Mouse (Mus musculus) cerebellum, adult 9-11 months (tissue): ENCODE results near the gene Slc4a3.

Experiments used
- DNase-seq: peaks from one replicate; pipeline ENCODE4 v3.0.0; 2022

Slc4a3 gene

DNA sequence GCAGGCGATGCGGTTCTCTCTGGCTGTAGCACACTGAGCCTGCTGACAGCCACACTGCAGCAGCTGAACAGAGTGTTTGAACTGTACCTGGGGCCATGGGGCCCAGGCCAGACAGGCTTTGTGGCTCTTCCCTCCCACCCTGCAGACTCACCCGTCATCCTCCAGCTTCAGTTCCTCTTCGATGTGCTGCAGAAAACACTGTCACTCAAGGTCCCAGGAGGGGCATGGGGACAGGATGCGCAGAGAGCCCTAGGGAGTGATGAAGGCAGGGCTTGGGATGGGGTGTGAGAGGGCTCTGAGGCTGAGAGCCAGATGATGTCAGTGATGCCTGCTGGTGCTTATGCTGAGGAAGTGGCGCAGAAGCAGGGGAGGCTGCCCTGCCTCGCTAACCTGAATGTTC, 21.4 kb upstream of the Slc4a3 start:
- DNase-seq: no peak

DNA sequence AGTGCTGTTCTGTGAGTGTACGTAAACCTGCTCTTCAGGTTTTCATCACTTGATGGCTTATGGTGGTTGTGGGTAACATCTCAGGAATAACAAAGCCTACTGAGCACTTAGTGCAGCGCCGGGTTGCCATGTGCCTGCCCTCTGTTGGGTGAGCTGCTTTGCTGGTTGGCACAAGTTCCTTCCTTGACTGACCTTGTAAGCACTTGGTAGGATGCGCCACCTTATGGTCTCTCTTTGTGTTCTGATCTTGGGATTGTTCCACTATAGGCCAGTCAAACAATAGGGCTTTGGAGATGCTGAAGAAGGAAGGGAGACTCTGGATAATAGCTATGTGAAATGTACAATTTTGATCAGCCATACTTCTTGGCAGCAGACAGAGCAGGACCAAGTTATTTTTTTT, 15.5 kb upstream of the Slc4a3 start:
- no peak for DNase-seq

DNA sequence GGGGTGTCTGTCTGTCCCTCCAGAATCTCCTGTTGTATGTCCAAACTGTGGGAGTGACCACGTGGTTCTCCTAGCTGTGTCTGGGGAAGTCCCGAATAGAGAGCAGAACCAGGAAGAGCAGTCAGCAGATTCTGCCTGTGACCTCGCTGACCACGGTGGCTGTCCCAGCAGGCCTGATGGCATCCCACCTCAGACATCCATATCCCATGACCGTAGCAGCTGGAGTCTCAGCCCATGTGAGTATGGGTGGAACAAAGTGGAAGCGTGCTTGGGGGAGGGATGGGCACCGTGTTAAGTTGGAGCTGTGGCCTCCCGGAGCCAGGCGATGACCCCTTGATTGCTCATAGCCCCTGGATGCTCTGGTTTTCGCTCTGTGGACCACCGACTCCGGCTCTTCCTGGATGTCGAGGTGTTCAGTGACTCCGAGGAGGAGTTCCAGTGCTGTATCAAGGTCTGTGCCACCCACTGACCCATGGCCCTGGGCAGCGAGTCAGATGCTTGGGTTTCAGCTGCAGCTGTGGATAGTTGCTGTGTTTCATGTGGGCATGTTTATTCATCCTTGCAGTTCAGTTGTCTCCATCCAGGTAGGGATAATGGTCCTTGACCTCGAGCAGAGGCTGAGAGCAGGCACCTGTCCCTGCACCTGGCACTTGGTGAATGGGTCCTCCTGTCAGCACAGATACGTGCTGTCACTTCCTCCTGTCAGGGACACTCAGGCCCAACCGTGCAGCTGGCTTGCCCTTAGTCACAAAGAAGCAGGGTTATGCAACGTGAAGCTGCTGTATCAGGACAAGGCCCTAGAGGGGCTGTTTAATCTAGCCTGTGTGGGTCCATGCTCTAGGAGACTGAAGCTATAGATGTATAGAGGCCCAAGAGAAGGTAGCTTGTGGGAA, 13.5 kb upstream of the Slc4a3 start:
- no peak for DNase-seq

DNA sequence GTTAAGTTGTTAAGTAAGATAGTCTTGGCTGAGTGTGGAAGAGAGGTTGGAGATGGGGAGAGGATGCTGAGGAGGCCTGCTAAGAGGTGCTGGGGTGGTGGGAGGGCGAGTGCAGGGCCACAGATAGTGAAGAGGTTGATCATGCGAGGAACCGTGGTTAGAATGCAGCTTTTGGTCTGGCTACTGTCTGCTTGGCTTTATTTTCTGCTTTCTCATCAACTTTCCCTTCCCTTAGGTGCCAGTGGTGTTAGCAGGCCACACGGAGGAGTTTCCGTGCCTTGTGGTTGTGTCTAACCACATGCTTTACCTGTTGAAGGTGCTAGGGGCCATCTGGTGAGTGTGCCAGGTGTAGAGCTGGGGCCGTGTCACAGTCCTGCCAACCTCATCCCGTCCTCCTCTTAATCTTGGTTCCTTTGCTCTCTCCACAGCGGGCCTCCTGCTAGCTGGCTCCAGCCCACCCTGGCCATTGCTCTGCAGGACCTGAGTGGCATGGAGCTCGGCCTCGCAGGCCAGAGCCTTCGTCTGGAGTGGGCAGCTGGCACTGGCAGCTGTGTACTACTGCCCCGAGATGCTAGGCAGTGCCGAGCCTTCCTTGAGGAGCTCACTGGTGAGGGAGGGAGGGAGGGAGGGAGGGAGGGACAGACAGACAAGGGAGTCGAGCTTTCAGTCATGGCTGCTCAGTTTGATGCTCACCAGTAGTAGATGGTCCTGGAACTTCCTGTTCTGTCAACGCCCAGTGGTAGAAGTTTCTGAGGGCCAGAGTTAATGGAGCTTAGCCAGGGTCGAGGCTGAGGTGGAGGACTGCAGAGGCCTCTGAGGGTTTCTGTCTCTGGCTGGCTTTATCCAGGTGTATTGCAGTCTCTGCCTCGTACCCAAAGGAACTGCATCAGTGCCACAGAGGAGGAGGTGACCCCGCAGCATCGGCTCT, 12.5 kb upstream of the Slc4a3 start:
- no peak for DNase-seq

DNA sequence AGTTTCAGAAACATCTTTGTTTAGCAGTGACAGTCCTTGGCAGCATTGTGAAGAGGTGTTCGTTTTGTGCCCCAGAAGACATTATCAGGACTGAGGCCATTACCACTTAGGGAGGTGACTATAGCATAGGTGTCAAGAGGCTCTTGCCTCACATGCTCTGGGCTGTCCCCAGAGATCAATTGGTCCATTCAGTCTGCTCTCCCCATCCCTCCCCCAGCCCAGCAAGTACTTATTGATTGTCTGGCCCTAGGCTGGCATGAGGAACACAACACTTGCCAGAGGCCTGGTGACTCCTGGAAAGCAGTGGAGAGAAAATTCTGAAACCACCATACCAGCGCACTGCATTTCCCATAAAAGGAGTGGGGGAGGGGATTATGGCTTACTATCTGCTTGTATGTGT, 8.5 kb upstream of the Slc4a3 start:
- no peak for DNase-seq

DNA sequence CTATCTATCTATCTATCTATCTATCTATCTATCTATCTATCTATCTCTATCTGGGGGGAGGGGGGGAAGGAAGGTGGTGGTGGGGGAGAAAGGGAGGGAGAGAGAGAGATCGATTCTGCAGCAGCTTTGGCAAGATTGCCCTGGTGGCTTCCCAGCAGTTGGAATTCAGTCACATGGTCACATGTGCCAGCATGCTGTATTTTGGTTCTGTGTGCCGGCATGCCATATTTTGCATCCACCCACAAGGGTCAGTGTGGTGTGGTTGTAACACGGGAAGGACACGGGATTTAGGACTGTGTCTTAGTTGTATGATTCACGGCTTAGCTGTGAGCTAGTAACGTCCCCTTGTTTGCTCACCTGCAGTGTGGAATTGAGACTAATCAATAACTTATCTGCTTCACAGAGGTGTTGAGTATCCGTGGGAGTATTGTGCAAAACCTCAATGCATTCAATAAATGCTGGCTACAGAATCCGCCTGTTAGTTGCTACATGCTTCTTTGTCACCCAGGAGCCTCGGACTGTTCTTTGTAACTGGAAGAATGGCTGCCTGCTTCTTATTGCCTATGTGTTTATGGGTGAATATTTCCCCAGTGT, 7.4 kb upstream of the Slc4a3 start:
- DNase-seq: no peak

DNA sequence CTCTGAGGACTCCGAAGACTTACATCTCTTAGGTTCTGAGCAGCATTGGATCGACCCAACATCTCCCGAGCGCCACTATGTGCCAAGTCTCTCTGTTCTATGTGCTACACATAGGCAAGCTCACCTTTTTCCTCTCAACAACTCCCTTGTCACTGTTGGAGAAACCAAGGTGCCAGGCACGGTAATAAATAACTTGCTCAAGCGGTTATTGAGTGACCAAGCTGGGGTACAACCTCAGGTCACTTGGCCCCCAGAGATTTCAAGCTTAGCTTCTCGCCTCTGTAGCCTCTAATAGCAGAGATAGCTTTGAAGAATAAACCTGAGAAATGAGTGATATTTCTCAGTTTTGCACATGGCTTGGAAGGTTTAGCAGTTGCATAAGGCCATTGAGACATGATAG, 4.6 kb upstream of the Slc4a3 start:
- DNase-seq: no peak

DNA sequence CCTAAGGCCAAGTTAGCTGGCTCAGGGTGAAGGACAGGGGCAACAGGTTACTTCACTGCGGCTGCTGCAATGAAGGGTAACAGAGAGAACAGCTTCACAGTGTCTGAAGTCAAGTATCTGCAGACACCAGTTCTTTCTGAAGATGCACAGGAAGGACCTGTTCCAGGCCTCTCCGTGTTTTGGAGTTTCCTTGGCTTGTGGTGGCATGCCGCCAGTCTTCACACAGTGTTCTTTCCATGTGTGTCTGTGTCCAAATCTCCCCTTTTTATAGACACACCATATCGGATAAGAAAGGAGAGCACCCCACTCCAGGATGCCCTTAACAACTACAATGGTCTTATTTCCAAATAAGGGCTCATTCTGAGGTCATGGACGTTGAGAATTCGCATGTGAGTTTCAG, 1.7 kb upstream of the Slc4a3 start:
- DNase-seq: no peak

DNA sequence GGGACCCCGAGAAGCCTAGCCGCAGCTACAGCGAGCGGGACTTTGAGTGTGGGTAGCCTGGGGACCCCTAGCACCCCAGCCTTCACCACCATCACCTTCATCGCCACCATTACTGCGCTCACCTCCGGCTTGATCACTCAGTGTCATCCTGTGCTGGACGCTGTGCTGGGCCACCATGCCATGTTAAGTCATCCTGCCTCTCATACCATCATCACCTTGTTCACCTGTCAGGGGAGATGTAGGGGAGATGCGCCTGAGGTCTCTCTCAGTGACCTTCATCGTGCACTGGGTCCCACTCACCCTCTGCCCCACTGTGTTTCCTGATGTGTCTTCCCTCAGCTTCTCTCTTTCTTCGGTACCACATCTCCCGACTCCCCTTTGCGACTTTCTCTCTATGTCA, 1.3 kb downstream of the Slc4a3 start:
- no peak for DNase-seq

DNA sequence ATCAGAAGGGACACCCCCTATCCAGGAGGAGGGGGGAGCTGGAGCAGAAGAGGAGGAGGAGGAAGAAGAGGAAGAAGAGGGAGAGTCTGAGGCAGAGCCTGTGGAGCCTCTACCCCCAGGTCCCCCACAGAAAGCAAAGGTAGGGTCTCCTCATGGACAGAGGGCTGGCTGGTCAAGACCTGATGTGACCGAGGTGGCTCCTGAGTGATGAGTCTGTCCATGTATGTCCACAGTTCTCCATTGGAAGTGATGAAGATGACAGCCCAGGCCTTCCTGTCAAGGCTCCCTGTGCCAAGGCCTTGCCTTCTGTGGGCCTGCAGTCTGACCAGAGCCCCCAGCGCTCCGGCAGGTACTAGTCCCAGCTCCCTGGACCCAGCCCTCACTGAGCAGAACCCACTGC, 2.0 kb downstream of the Slc4a3 start:
- DNase-seq: no peak

DNA sequence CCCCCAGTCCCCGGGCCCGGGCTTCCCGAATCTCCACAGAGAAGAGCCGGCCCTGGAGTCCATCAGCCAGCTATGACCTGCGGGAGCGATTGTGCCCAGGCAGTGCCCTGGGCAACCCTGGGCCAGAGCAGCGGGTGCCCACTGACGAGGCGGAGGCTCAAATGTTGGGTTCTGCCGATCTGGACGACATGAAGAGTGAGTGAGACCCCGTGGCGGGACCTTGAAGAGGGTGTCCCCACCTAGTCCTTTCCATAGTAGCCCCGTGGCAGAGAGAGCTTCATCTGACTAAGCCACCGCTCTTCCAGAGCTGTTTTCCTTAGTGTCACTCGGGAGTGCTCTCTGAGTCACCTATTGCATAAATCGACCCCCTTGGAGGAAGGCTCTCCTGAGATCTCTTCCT, 2.8 kb downstream of the Slc4a3 start:
- DNase-seq: peak; percentile 26

DNA sequence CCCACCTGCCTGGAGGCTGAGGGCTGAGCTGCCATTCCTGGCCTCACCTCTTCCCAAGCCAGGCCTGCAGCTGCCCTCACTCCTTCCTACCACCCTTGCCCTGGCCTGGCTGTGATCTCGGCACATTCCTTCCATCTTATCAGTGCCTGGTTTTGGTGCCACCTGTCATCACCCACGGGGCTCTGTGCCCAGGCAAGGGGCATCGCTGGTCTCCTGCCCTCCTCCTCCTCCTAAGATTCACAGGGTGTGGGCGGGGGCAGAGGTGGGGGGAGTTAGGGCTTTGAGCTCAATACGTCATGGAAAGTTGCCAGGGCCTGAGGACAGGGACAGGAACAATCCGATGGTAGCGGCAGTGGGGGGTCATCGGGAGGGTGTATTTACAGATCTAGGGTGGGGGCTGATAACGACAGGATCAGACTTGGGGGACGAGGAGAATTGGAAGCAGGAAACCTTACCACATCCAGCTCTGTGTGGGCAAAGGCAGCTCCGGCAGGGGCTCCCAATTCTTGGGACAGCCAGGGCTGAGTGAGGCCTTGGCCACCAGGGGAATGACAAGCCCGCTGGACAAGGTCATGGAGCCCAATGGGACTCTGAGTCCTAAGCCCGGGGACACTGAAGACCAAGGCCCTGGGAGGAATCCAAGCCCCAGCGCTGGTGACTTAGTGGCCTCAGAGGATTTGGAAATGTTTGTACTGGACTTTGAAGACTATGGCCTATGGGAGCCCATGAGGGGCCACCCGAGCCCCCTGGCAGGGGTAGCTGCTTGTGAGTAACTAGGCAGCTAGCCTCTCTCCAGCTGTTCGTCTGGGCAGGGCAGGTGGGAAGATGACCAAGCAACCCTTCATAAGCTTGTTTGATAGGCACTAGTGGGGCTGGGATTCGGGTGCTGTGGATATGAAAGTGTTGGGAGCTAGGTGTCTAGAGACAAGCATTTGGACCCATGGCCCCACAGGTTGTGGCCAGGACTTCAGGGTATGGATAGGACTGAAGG, 3.5 kb downstream of the Slc4a3 start:
- peak; percentile 31 for DNase-seq

DNA sequence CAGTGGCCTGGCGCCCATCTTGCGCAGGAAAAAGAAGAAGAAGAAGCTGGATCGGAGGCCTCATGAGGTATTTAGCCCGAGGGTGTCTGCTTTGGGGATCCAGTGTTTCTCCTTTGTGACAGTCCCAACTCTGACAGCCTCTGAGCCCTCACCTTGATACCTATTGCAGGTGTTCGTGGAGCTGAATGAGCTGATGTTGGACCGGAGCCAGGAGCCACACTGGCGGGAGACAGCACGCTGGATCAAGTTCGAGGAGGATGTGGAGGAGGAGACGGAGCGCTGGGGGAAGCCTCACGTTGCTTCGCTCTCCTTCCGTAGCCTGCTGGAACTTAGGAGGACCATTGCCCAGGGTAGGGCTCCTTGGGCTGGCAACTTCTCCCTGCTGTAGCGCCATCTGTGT, 4.5 kb downstream of the Slc4a3 start:
- peak; percentile 31 for DNase-seq

DNA sequence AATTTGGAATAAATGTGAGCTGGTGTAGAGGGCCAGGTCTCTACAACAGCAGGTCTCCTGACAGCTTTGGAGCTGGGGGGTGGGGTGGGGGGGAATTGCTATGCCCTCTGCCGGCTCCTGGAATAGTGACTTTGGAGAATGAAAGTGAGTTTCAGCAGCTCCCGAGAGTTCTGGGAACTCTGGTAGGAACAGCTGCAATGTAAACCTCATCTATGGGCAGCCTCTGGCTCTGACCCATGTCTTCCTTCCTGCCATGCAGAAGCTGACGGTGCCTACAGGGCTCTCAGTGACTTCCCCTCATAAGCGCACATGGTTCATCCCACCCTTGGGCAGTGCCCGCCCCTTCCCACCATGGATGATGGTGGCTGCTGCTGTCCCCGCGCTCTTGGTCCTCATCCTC, 9.6 kb downstream of the Slc4a3 start:
- no peak for DNase-seq

DNA sequence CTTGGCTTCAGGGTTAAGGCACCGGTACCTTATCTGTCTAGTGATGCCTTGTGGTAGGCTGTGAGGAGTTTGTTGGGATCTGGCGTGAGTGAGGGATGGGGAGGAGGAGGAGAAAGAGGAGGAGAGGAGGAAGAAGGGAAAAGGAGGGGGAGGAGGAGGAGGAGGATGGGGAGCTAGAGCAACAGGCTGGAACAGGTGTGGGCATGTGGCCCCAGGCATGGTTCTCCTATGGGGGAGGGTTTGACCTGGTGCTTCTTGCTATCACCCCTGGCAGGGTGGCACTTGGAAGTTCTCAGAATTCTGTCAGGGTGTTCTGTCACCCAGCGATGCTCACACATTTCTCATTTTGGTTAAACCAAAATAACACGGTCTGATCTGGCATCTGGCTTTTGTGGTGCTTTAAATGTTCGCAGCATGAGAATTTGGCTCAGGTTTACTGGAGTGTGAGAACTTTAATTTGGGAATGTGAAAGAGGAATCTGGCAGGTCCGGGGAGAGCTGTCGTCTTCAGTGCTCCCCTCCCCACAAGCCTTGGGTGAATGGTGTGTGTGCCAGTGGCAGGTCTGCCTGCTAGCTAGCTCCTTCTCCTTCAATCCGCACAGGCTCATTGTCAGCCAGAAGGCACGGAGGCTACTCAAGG, 10.2 kb downstream of the Slc4a3 start:
- no peak for DNase-seq

DNA sequence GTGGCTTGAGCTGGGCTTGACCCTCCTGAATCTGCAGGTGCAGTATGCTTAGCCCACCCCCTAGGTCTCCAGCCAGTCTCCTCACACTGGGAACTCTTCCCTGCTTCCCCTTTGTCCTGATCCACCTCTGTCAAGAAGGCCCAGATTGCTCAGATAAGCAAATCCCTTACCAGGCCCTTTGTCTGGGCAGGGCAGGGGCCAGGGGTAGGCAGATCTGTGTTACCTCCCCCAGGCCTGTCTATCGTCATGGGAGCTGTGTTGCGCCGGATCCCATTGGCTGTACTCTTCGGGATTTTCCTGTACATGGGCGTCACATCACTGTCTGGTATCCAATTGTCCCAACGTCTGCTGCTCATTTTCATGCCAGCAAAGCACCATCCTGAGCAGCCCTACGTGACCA, 11.0 kb downstream of the Slc4a3 start:
- DNase-seq: peak; percentile 36

DNA sequence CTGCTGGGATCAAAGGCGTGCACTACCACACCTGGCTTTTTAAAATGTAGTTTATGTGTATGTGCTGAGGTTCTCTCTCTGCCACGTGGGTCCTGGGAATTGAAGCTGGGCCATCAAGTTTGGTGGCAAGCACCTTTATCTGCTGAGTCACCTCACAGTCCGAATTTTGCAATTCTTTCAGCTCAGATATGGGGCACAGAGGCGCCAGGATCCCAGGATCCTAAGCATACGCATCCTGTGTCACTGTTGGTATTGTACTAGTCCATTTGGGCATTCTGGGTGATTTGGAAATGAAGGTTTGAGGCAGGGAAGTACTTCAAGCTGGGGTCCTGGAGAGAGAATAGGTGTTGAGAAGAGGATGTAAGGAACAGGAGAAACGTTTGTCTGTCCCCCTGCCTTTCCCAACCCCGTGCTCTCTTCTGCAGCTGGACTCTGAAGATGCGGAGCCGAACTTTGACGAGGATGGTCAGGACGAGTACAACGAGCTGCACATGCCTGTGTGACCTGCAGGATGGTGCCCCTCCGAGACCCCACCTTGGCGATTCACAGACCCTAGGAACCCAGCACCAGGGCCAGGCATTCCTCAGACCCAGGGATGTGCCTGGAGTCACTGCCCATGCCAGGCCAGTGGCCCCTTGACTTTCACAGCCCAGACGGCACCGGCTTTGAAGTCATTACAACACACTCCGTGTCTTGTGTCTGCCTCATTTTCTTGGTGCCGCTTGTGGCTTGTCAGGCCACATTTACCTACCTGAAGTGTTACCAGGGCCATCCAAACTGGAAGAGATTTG, 12.5 kb downstream of the Slc4a3 start:
- DNase-seq: peak; percentile 58

DNA sequence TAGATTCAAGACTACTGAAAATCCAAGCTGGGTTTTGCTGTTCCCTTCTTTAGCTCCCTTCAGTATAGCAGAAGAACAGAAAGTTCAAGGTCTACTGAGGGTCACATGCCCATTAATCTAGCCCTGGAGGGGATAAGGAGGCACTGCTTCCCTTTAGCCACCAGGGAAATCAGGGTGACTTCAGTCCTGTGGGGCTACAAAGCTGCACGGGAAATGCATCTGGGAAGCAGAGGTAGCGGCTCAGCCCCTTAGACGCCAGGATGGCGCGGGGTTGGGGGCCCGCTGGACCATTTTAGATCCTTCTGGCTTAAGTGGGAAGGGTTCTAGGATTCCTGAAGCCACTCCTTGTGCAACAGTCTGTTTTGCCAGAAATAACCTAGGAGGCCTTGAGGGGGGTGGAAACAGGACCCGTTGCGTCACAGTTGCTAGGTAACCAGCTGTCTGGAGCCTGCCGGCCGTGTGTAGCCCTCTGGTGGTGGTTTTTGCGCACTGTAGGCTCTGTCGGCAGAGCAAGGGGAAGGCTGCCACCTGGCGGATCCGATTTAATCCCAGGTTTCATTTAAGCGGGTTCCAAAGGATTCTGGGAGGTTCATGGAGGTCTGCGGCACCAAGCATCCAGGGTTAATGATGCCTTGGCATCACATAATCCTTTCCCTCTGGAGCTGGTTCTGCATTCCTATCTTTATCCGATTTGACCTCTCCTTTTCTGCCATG, 13.3 kb downstream of the Slc4a3 start:
- DNase-seq: peak; percentile 95

DNA sequence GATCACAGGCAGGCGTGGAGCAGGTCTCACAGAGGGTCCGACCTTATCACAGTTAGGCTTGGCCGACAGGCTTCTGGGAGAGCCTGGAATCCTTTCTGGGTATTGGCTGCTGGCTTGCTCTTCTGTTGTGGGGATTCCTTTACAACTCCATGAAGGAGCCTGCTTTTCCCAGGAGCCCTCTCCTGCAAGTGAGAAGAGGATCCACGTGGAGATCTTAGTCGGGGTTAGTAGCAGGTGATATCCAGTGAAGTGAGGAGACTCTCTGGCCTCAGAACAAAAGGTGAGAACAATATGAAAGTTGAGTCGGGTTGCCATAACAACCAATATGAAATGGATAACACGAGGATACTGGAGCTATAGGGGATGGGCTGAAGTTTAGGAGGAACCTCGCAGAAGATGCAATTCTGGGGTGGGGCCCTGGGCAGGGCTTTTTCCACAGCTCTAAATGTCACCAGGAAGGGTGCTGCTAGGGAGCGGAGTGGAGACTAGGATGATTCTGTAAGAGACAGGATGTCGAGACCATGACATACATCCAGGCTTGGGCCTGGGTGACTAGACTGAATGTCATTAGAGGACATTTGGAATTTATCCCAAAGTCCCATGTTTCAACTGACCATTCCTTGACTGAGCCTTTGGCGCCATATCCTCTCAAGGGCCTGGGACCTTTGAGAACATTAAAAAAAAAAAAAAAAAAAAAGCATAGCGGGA, 14.3 kb downstream of the Slc4a3 start:
- peak; percentile 42 for DNase-seq
